Mouse (Mus musculus): ENCODE results near the gene 3100002H09Rik. TPM values are rescaled to one million over a fixed set of nuclear protein-coding genes. Genes with fewer than 3 reads are reported as not detected.

The 3100002H09Rik gene
- total and polyA plus RNA-seq, 3 experiments = not detected

- H3K79me2 ChIP-seq (ENCODE audit: control insufficient read depth, insufficient read depth, low read length, poor library complexity) = no peaks in the 10 kb centered on the region
- H3K9me3 ChIP-seq (replicated peaks; ENCODE audit: insufficient read depth, low read length) = no peaks in the 10 kb centered on the region
- no peak overlapping the region for H3K4me3 ChIP-seq (ENCODE audit: control insufficient read depth in 1 of 2, insufficient read depth in 1 of 2, low read depth in 2 of 2, low read length in 2 of 2)
- DNase-seq (ENCODE audit: low read depth, low spot score) = no peak
- no peak for TF ChIP-seq E2F4 (IDR thresholded peaks at IDR 0.05; ENCODE audit: borderline replicate concordance, low read depth, low read length)
- no peak for TF ChIP-seq TBP (IDR thresholded peaks at IDR 0.05; ENCODE audit: low read depth, low read length)
- TF ChIP-seq POLR2AphosphoS5 (IDR thresholded peaks at IDR 0.05; ENCODE audit: borderline replicate concordance, low read depth, low read length) = no peak
- TF ChIP-seq JUND (IDR thresholded peaks at IDR 0.05; ENCODE audit: low read depth, low read length) = no peak
- TF ChIP-seq ZMIZ1 (IDR thresholded peaks at IDR 0.05; ENCODE audit: low read depth, low read length) = no peak
- no peak for TF ChIP-seq GATA1 (IDR thresholded peaks at IDR 0.05; ENCODE audit: low read depth, low read length)
- TF ChIP-seq USF2 (IDR thresholded peaks at IDR 0.05; ENCODE audit: borderline replicate concordance in 1 of 2, insufficient read depth in 1 of 2, low read depth in 1 of 2, low read length in 2 of 2) = no peak
- no peak for TF ChIP-seq MXI1 (IDR thresholded peaks at IDR 0.05; ENCODE audit: low read depth, low read length)
- no peak for TF ChIP-seq MYC (IDR thresholded peaks at IDR 0.05; ENCODE audit: low read depth, low read length)
- TF ChIP-seq EP300 (IDR thresholded peaks at IDR 0.05; ENCODE audit: low read depth in 1 of 2, low read length in 2 of 2) = no peak
- no peak for TF ChIP-seq NELFE (IDR thresholded peaks at IDR 0.05; ENCODE audit: low read depth, low read length)
- TF ChIP-seq RCOR1 (IDR thresholded peaks at IDR 0.05; ENCODE audit: low read depth, low read length) = no peak
- no peak for TF ChIP-seq HCFC1 (IDR thresholded peaks at IDR 0.05; ENCODE audit: low read depth, low read length)
- TF ChIP-seq MAFK (IDR thresholded peaks at IDR 0.05; ENCODE audit: borderline replicate concordance, low read depth, low read length) = no peak
- TF ChIP-seq CHD2 (IDR thresholded peaks at IDR 0.05; ENCODE audit: low read length) = no peak
- no peak for TF ChIP-seq KAT2A (conservative IDR thresholded peaks at IDR 0.05; ENCODE audit: low read depth, low read length)
- TF ChIP-seq ZNF384 (IDR thresholded peaks at IDR 0.05; ENCODE audit: low read depth, low read length) = no peak
- no peaks in the 10 kb centered on the region for H3K36me3 ChIP-seq (ENCODE audit: control insufficient read depth in 1 of 2, insufficient read depth in 2 of 2, low read length in 2 of 2)
- no peaks in the 10 kb centered on the region for H3K27me3 ChIP-seq (ENCODE audit: control insufficient read depth in 1 of 2, insufficient read depth in 2 of 2, low read length in 2 of 2)
- H3K4me1 ChIP-seq (ENCODE audit: control insufficient read depth in 1 of 2, insufficient read depth in 2 of 2, low read length in 2 of 2) = no peaks in the 10 kb centered on the region
- no peak overlapping the region for H3K9ac ChIP-seq (ENCODE audit: control insufficient read depth, low read depth, low read length, poor library complexity, severe bottlenecking)
- H3K27ac ChIP-seq (ENCODE audit: control insufficient read depth, low read depth, low read length) = no peak overlapping the region
Observed at GRCm38 (mm10) chr4:124580695-124581094, 29.9 kb downstream of the 3100002H09Rik start.

GRCm38 (mm10) chr4:124575955-124576445 lies 34.6 kb downstream of the 3100002H09Rik start:
- DNase-seq (ENCODE audit: low read depth, low spot score) = no peak
- H3K9ac ChIP-seq (ENCODE audit: control insufficient read depth, low read depth, low read length, poor library complexity, severe bottlenecking) = no peak overlapping the region
- H3K4me1 ChIP-seq (ENCODE audit: control insufficient read depth in 1 of 2, insufficient read depth in 2 of 2, low read length in 2 of 2) = no peaks in the 10 kb centered on the region
- no peaks in the 10 kb centered on the region for H3K9me3 ChIP-seq (replicated peaks; ENCODE audit: insufficient read depth, low read length)
- H3K4me3 ChIP-seq (ENCODE audit: control insufficient read depth in 1 of 2, insufficient read depth in 1 of 2, low read depth in 2 of 2, low read length in 2 of 2) = no peak overlapping the region
- H3K27ac ChIP-seq (ENCODE audit: control insufficient read depth, low read depth, low read length) = no peak overlapping the region
- H3K36me3 ChIP-seq (ENCODE audit: control insufficient read depth in 1 of 2, insufficient read depth in 2 of 2, low read length in 2 of 2) = no peaks in the 10 kb centered on the region
- H3K79me2 ChIP-seq (ENCODE audit: control insufficient read depth, insufficient read depth, low read length, poor library complexity) = no peaks in the 10 kb centered on the region
- no peaks in the 10 kb centered on the region for H3K27me3 ChIP-seq (ENCODE audit: control insufficient read depth in 1 of 2, insufficient read depth in 2 of 2, low read length in 2 of 2)
- TF ChIP-seq POLR2A (IDR thresholded peaks at IDR 0.05; ENCODE audit: control insufficient read depth in 1 of 2, insufficient read depth in 1 of 2, low read depth in 1 of 2, low read length in 2 of 2, poor library complexity in 1 of 2) (no peak), BHLHE40 (IDR thresholded peaks at IDR 0.05; ENCODE audit: borderline replicate concordance, low read depth, low read length) (no peak), TAL1 (IDR thresholded peaks at IDR 0.05; ENCODE audit: low read length) (no peak), MAX (IDR thresholded peaks at IDR 0.05; ENCODE audit: low read length) (no peak), POLR2AphosphoS5 (IDR thresholded peaks at IDR 0.05; ENCODE audit: borderline replicate concordance, low read depth, low read length) (no peak), SIN3A (IDR thresholded peaks at IDR 0.05; ENCODE audit: low read length) (no peak), MAZ (IDR thresholded peaks at IDR 0.05; ENCODE audit: low read depth, low read length) (no peak), E2F4 (IDR thresholded peaks at IDR 0.05; ENCODE audit: borderline replicate concordance, low read depth, low read length) (no peak), MEF2A (IDR thresholded peaks at IDR 0.05; ENCODE audit: extremely low read depth, insufficient replicate concordance, low read depth, low read length, poor library complexity, severe bottlenecking) (no peak), CTCF (IDR thresholded peaks at IDR 0.05 in 2 of 3, conservative IDR thresholded peaks at IDR 0.05 in 1 of 3; ENCODE audit: control insufficient read depth in 1 of 3, insufficient read depth in 1 of 3, low read depth in 2 of 3, low read length in 3 of 3, poor library complexity in 1 of 3, severe bottlenecking in 1 of 3) (no peak), POLR2AphosphoS2 (IDR thresholded peaks at IDR 0.05; ENCODE audit: low read length) (no peak)

Data from MEL (cell line).